Mouse (Mus musculus): ENCODE data around the gene Plekhh2. TPM values are rescaled to one million over a fixed set of nuclear protein-coding genes. Genes with fewer than 3 reads are reported as not detected.

Gene Plekhh2
- polyA plus RNA-seq, 1 experiment from 2014 or later, result 2.6 TPM

GRCm38 (mm10) chr17:84615811-84616210 is 104.1 kb downstream of the Plekhh2 start:
- 88% methylated on average over 11 of the region's 11 CpGs for WGBS
- Histone ChIP-seq H3K9ac (no peak overlapping the region), H3K27me3 (replicated peaks) (no peaks in the 10 kb centered on the region), H3K4me2 (no peak overlapping the region), H3K9me3 (0 out of 2 replicates have a peak, but pooled peaks cover 7% of the 10 kb centered on the region), H3K27ac (replicated peaks) (no peak overlapping the region), H3K4me1 (no peaks in the 10 kb centered on the region), H3K4me3 (no peak overlapping the region), H3K36me3 (peaks cover 20% of the 10 kb centered on the region)
- no peak for ATAC-seq (ENCODE audit: extremely low read depth, insufficient number of reproducible peaks, low FRiP score, low TSS enrichment)

- Histone ChIP-seq H3K9ac (no peak overlapping the region), H3K4me1 (no peaks in the 10 kb centered on the region), H3K27me3 (replicated peaks) (no peaks in the 10 kb centered on the region), H3K27ac (replicated peaks) (no peak overlapping the region), H3K9me3 (0 out of 2 replicates have a peak, but pooled peaks cover 7% of the 10 kb centered on the region), H3K36me3 (peaks cover 20% of the 10 kb centered on the region), H3K4me2 (no peak overlapping the region), H3K4me3 (no peak overlapping the region)
- WGBS, result 72% methylated on average over 6 of the region's 6 CpGs
- no peak for ATAC-seq (ENCODE audit: extremely low read depth, insufficient number of reproducible peaks, low FRiP score, low TSS enrichment)
Observed at GRCm38 (mm10) chr17:84616526-84617074, 104.9 kb downstream of the Plekhh2 start.

GRCm38 (mm10) chr17:84617953-84618352 is 106.3 kb downstream of the Plekhh2 start:
- Histone ChIP-seq H3K4me1 (no peaks in the 10 kb centered on the region), H3K36me3 (peaks cover 15% of the 10 kb centered on the region), H3K27me3 (replicated peaks) (no peaks in the 10 kb centered on the region), H3K9ac (no peak overlapping the region), H3K9me3 (0 out of 2 replicates have a peak, but pooled peaks cover 7% of the 10 kb centered on the region), H3K4me2 (no peak overlapping the region), H3K4me3 (no peak overlapping the region), H3K27ac (replicated peaks) (no peak overlapping the region)
- 92% methylated on average over 6 of the region's 6 CpGs for WGBS
- ATAC-seq (ENCODE audit: extremely low read depth, insufficient number of reproducible peaks, low FRiP score, low TSS enrichment), result no peak; the same call in 1 of the 2 replicates

GRCm38 (mm10) chr17:84619112-84619511 is 107.4 kb downstream of the Plekhh2 start:
- WGBS, result 82% methylated on average over 7 of the region's 7 CpGs

GRCm38 (mm10) chr17:84620076-84620475 is 108.4 kb downstream of the Plekhh2 start:
- WGBS, result 80% methylated on average over 3 of the region's 3 CpGs
- H3K36me3 ChIP-seq, result no peaks in the 10 kb centered on the region; the same call in 1 of the 2 replicates

More at GRCm38 (mm10) chr17:84619112-84619511, 107.4 kb downstream of the Plekhh2 start:
- no peak overlapping the region for H3K9ac ChIP-seq
- peaks cover 4% of the 10 kb centered on the region for H3K36me3 ChIP-seq
- H3K27ac ChIP-seq (replicated peaks), result no peak overlapping the region
- no peaks in the 10 kb centered on the region for H3K9me3 ChIP-seq
- no peak for ATAC-seq (ENCODE audit: extremely low read depth, insufficient number of reproducible peaks, low FRiP score, low TSS enrichment)
- no peak overlapping the region for H3K4me2 ChIP-seq
- H3K4me3 ChIP-seq, result no peak overlapping the region
- no peaks in the 10 kb centered on the region for H3K27me3 ChIP-seq (replicated peaks)
- H3K4me1 ChIP-seq, result no peaks in the 10 kb centered on the region

GRCm38 (mm10) chr17:84620610-84621009 is 108.9 kb downstream of the Plekhh2 start:
- no peak overlapping the region for H3K27ac ChIP-seq (replicated peaks)
- 84% methylated on average over 6 of the region's 6 CpGs for WGBS

More at GRCm38 (mm10) chr17:84620076-84620475, 108.4 kb downstream of the Plekhh2 start:
- no peak overlapping the region for H3K27ac ChIP-seq (replicated peaks)
- ATAC-seq (ENCODE audit: extremely low read depth, insufficient number of reproducible peaks, low FRiP score, low TSS enrichment), result no peak
- H3K27me3 ChIP-seq (replicated peaks), result no peaks in the 10 kb centered on the region
- no peaks in the 10 kb centered on the region for H3K4me1 ChIP-seq
- no peak overlapping the region for H3K4me3 ChIP-seq
- no peaks in the 10 kb centered on the region for H3K9me3 ChIP-seq
- H3K4me2 ChIP-seq, result no peak overlapping the region
- H3K9ac ChIP-seq, result no peak overlapping the region

GRCm38 (mm10) chr17:84621209-84621608 is 109.5 kb downstream of the Plekhh2 start:
- H3K36me3 ChIP-seq, result no peaks in the 10 kb centered on the region; the same call in 1 of the 2 replicates
- H3K9me3 ChIP-seq, result no peaks in the 10 kb centered on the region
- no peak for ATAC-seq (ENCODE audit: extremely low read depth, insufficient number of reproducible peaks, low FRiP score, low TSS enrichment)
- H3K27me3 ChIP-seq (replicated peaks), result no peaks in the 10 kb centered on the region
- H3K9ac ChIP-seq, result no peak overlapping the region
- no peak overlapping the region for H3K4me2 ChIP-seq
- no peak overlapping the region for H3K27ac ChIP-seq (replicated peaks)
- H3K4me3 ChIP-seq, result no peak overlapping the region
- no peaks in the 10 kb centered on the region for H3K4me1 ChIP-seq
- WGBS, result 76% methylated on average over 6 of the region's 6 CpGs

More at GRCm38 (mm10) chr17:84620610-84621009, 108.9 kb downstream of the Plekhh2 start:
- Histone ChIP-seq H3K9me3 (no peaks in the 10 kb centered on the region), H3K4me1 (no peaks in the 10 kb centered on the region), H3K36me3 (no peaks in the 10 kb centered on the region; the same call in 1 of the 2 replicates), H3K4me3 (no peak overlapping the region), H3K27me3 (replicated peaks) (no peaks in the 10 kb centered on the region), H3K9ac (no peak overlapping the region), H3K4me2 (no peak overlapping the region)
- no peak for ATAC-seq (ENCODE audit: extremely low read depth, insufficient number of reproducible peaks, low FRiP score, low TSS enrichment)

- Histone ChIP-seq H3K4me3 (no peak overlapping the region), H3K9ac (no peak overlapping the region), H3K4me2 (no peak overlapping the region), H3K27ac (replicated peaks) (no peak overlapping the region), H3K27me3 (replicated peaks) (no peaks in the 10 kb centered on the region), H3K4me1 (0 out of 2 replicates have a peak, but pooled peaks cover 4% of the 10 kb centered on the region), H3K36me3 (no peaks in the 10 kb centered on the region; the same call in 1 of the 2 replicates), H3K9me3 (no peaks in the 10 kb centered on the region)
- no peak for ATAC-seq (ENCODE audit: extremely low read depth, insufficient number of reproducible peaks, low FRiP score, low TSS enrichment)
- 63% methylated on average over 4 of the region's 4 CpGs for WGBS
Observed at GRCm38 (mm10) chr17:84622028-84622427, 110.3 kb downstream of the Plekhh2 start.

- no peak overlapping the region for H3K4me3 ChIP-seq
- no peaks in the 10 kb centered on the region for H3K27me3 ChIP-seq (replicated peaks)
- H3K36me3 ChIP-seq, result no peaks in the 10 kb centered on the region; the same call in 1 of the 2 replicates
- 55% methylated on average over 2 of the region's 2 CpGs for WGBS
- ATAC-seq (ENCODE audit: extremely low read depth, insufficient number of reproducible peaks, low FRiP score, low TSS enrichment), result no peak
- H3K27ac ChIP-seq (replicated peaks), result no peak overlapping the region; the same call in 1 of the 2 replicates
- no peaks in the 10 kb centered on the region for H3K9me3 ChIP-seq
- no peak overlapping the region for H3K4me2 ChIP-seq
- H3K4me1 ChIP-seq, result 0 out of 2 replicates have a peak, but pooled peaks cover 5% of the 10 kb centered on the region
- H3K9ac ChIP-seq, result no peak overlapping the region
Observed at GRCm38 (mm10) chr17:84622873-84623272, 111.2 kb downstream of the Plekhh2 start.

- H3K36me3 ChIP-seq, result no peaks in the 10 kb centered on the region
- no peaks in the 10 kb centered on the region for H3K9me3 ChIP-seq
- no peaks in the 10 kb centered on the region for H3K27me3 ChIP-seq (replicated peaks)
- WGBS, result under 1% methylated on average over 25 of the region's 25 CpGs
- ATAC-seq (ENCODE audit: extremely low read depth, insufficient number of reproducible peaks, low FRiP score, low TSS enrichment), result peak; percentile 80
- H3K9ac ChIP-seq, result peak within 1 kb of the TSS; percentile 79
- no peak within 1 kb of the TSS for H3K27ac ChIP-seq (replicated peaks)
- 0 out of 2 replicates have a peak, but pooled peaks cover 5% of the 10 kb centered on the region for H3K4me1 ChIP-seq
- H3K4me2 ChIP-seq, result peak within 1 kb of the TSS; percentile 76
- peak within 1 kb of the TSS; percentile 67 for H3K4me3 ChIP-seq
Observed at GRCm38 (mm10) chr17:84626276-84626856, 114.7 kb downstream of the Plekhh2 start, which contains the start of gene Dync2li1. Gene Dync2li1, plus strand, starts transcription at chr17:84626496.

- no peaks in the 10 kb centered on the region for H3K27me3 ChIP-seq (replicated peaks)
- 36% methylated on average over 9 of the region's 9 CpGs for WGBS
- H3K4me2 ChIP-seq, result peak overlapping the region; percentile 76
- H3K4me1 ChIP-seq, result 0 out of 2 replicates have a peak, but pooled peaks cover 5% of the 10 kb centered on the region
- peak overlapping the region; percentile 67 for H3K4me3 ChIP-seq
- no peak overlapping the region for H3K27ac ChIP-seq (replicated peaks)
- no peaks in the 10 kb centered on the region for H3K36me3 ChIP-seq
- no peak for ATAC-seq (ENCODE audit: extremely low read depth, insufficient number of reproducible peaks, low FRiP score, low TSS enrichment)
- H3K9me3 ChIP-seq, result no peaks in the 10 kb centered on the region
- H3K9ac ChIP-seq, result peak overlapping the region; percentile 79
Observed at GRCm38 (mm10) chr17:84626857-84627305, 115.2 kb downstream of the Plekhh2 start.

All from heart, embryonic 13.5 days (tissue).